Mouse (Mus musculus) bone marrow, adult 2 months (tissue): Measurements from ENCODE around the gene Kat2b. TPM values are rescaled to one million over a fixed set of nuclear protein-coding genes. Genes with fewer than 3 reads are reported as not detected.

Source experiments
- H3K27ac ChIP-seq: fragments of 200-500 bp; 2 replicates; pipeline ENCODE4 v1.5.1; 2012; ENCODE audit warnings: low read depth, mild to moderate bottlenecking, control low read depth, inconsistent platforms, low read length; ENCODE audit not compliant: control insufficient read depth, poor library complexity, insufficient read depth
- H3K4me1 ChIP-seq: fragments of 200-500 bp; 2 replicates; pipeline ENCODE4 v1.6.1; 2011; ENCODE audit warnings: low read length; ENCODE audit not compliant: control insufficient read depth, insufficient read depth
- H3K4me3 ChIP-seq: fragments of 200-500 bp; replicated peaks from 2 replicates; pipeline ENCODE3; 2011; ENCODE audit warnings: mild to moderate bottlenecking, low read depth, low read length, control low read depth; ENCODE audit not compliant: control insufficient read depth
- CTCF ChIP-seq: fragments of 200-500 bp; IDR thresholded peaks from 2 replicates; pipeline ENCODE4 v1.5.1; 2011; ENCODE audit warnings: low read length, control low read depth; ENCODE audit not compliant: control insufficient read depth, insufficient read depth
- POLR2A ChIP-seq: fragments of 200-500 bp; IDR thresholded peaks from 2 replicates; pipeline ENCODE4 v1.6.1; 2011; ENCODE audit warnings: low read depth, mild to moderate bottlenecking, control low read depth, low read length, borderline replicate concordance; ENCODE audit not compliant: control insufficient read depth
- WGBS: fragments of 180-500 bp; shearing (Covaris S2); methylation state at CpG from one replicate; pipeline ENCODE4 v1.1.7; 2018; 5-methylcytosine and 5-hydroxymethylcytosine counted together
- polyA plus RNA-seq: library from polyadenylated mRNA; stranded (reverse); fragments of >200 nt; gene quantifications from 2 replicates; pipeline ENCODE4 v1.2.4, GENCODE M21; 2011; ENCODE audit warnings: low replicate concordance; ENCODE audit not compliant: missing spikeins, insufficient read depth, insufficient read length

Kat2b gene
- polyA plus RNA-seq, 1 experiment, result 50.6 TPM

DNA sequence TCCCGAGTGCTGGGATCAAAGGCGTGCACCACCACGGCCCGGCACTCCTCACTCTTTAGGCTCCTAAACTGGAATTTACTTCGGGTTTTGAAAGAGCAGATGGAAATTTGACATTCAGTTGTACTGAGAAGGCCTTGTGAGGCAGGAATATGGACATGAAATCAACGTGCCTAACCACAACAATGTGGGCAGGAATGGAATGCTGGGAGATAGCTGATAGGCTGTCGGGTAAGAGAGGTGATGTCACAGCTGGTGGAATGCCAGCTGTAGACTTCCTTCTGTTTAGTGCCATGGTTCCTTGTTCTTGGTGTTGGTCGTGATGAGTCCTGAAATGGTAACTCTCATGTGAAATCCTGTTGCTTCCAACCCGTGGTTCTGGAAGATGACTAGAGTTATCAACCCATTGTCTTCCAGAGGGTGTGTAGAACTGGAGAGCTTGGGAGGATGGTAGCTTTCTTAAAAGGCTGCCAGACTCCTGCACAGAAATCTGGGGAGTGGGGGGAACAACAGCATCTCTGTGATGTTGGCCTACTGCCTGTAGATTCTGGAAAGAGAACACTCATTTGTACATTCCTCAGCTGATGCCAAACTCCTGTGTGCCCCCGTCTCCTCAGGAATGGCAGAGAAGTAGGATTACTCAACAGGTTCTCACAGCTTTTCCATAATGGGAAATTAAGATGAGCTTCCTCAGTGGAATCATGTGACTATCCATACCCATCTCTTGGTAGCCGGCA lies 17.4 kb downstream of the Kat2b start:
- Histone ChIP-seq H3K4me1 (peaks cover 5% of the 10 kb centered on the region), H3K4me3 (no peak overlapping the region), H3K27ac (no peak overlapping the region)
- TF ChIP-seq POLR2A (no peak), CTCF (no peak)
- 63% methylated on average over 11 of the region's 11 CpGs for WGBS

DNA sequence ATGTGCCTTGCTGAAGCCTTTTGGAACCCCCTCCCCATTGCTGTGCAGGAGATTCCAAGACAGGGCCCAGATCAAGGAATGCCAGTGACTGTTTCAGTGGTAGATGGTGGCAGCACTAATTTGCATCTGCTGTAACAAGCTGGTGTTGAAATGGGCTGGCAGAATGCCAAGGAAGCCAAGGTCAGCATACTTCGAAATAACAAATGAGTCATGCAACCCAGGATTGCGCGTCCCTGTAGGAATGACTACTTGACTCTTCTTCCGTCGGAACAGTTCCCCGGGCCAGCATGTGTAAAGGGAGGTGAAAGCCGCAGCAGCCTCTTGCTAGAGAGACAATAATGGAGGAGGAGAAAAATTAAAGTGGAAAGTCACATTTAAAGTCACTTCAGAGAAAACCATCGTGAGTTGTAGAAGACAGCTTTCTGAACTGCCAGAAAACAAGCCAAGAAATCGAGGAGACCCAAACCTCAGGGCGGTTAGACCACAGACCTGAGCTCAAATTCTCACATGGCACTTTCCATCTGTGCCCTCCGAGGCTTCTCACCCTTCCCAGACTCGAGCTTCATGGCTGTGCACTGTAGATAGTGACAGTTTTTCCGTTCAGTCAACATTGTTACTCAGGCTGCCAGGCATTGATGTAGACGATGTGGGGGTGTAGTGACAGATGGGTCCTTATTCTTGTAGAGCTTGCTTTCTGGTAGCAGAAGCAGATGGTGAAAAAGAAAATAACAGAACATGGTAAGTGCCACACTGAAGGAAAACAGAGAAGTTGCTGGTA lies 20.6 kb downstream of the Kat2b start:
- Histone ChIP-seq H3K27ac (peak overlapping the region; percentile 49; the same call in 1 of the 2 replicates), H3K4me3 (no peak overlapping the region), H3K4me1 (peaks cover 5% of the 10 kb centered on the region)
- WGBS, result 1% methylated on average over 14 of the region's 14 CpGs
- TF ChIP-seq CTCF (no peak), POLR2A (no peak)

- no peak for TF ChIP-seq POLR2A
- no peak for TF ChIP-seq CTCF
- peaks cover 5% of the 10 kb centered on the region for H3K4me1 ChIP-seq
- H3K4me3 ChIP-seq, result no peak overlapping the region
- no peak overlapping the region for H3K27ac ChIP-seq
- 43% methylated on average over 9 of the region's 9 CpGs for WGBS
Measured at GRCm38 (mm10) chr17:53588097-53588855, 21.6 kb downstream of the Kat2b start.

- Histone ChIP-seq H3K27ac (no peak overlapping the region), H3K4me3 (no peak overlapping the region), H3K4me1 (peaks cover 7% of the 10 kb centered on the region)
- 86% methylated on average over 6 of the region's 6 CpGs for WGBS
- no peak for TF ChIP-seq POLR2A
- TF ChIP-seq CTCF, result no peak
Measured at GRCm38 (mm10) chr17:53590110-53590509, 23.4 kb downstream of the Kat2b start.

DNA sequence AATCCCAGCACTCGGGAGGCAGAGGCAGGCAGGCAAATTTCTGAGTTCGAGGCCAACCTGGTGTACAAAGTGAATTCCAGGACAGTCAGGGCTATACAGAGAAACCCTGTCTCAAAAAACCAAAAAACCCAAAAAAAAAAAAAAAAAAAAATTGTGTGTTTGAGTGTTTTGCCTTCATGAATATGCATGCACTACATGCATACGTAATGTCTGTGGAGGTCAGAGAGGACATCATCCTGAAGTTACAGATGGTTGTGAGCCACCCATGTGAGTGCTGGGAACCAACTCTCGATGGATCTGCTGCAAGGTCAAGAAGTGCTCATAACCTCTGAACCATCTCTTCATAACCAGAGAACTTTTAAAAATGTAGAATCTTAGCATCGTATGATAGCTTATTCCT lies 25.2 kb downstream of the Kat2b start:
- no peak overlapping the region for H3K4me3 ChIP-seq
- 94% methylated on average over 5 of the region's 5 CpGs for WGBS
- H3K27ac ChIP-seq, result no peak overlapping the region
- TF ChIP-seq POLR2A (no peak), CTCF (no peak)
- H3K4me1 ChIP-seq, result peaks cover 6% of the 10 kb centered on the region

DNA sequence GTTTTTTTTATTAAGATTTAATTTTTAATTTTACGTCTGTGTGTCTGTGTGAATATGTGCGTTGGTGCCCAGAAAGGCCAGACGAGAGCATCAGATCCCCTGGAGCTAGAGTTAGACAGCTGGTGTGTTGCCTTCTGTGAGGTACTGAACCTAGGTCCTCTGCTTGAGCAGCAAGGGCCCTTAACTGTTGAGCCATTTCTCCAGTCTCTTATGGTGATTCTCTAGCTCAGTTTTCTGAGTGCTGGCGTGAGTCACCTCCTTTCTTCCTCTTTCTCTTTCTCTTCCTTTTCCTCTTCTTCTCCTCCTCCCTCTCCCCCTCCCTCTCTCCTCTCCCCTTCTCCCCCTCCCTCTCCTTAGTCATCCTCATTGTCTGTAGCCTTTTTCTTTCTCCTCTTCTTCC lies 27.9 kb downstream of the Kat2b start:
- 51% methylated on average over 4 of the region's 4 CpGs for WGBS
- Histone ChIP-seq H3K4me3 (no peak overlapping the region), H3K27ac (no peak overlapping the region), H3K4me1 (peaks cover 1% of the 10 kb centered on the region; the same call in 1 of the 2 replicates)
- TF ChIP-seq POLR2A, result no peak
- TF ChIP-seq CTCF, result no peak

DNA sequence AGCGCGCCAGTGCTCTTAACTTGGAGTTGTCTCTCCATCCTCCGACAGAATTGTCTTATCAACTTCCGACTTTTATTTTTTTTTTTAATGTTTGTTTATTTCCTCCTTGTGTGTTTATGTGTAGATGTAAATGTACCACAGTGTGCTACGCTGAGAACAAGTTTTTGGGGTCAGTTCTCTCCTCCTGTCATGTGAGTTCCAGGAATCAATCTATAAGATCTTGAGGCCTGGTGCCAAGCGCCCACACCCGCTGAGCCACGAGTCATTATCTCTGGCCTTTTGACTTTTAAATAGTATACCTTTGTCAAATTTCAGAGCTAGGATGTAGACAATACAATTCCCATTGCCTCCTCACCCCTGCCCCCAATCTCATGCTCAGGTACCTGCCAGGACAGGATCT lies 28.9 kb downstream of the Kat2b start:
- Histone ChIP-seq H3K4me1 (peaks cover 1% of the 10 kb centered on the region; the same call in 1 of the 2 replicates), H3K4me3 (no peak overlapping the region), H3K27ac (no peak overlapping the region)
- WGBS, result 73% methylated on average over 8 of the region's 8 CpGs
- TF ChIP-seq POLR2A, result no peak
- no peak for TF ChIP-seq CTCF
